Mouse (Mus musculus) myocyte (in vitro differentiated cells): ENCODE measurements at regions not wholly inside any gene's neighbourhood (a gene's known extent, or its start where the extent isn't known, plus 50 kb on each side); places are given as distances from the start of the nearest gene placed in this dataset.

ENCODE experiments used
- H3K27me3 ChIP-seq: one replicate; pipeline ENCODE4 v1.6.1; 2011; ENCODE audit not compliant: control insufficient read depth, insufficient read depth, insufficient read length
- H3K36me3 ChIP-seq: one replicate; pipeline ENCODE4 v1.6.1; 2011; ENCODE audit not compliant: control insufficient read depth, insufficient read depth
- H3K4me2 ChIP-seq: one replicate; pipeline ENCODE4 v1.6.1; 2011; ENCODE audit warnings: low read depth, control low read depth
- H3K4me3 ChIP-seq: one replicate; pipeline ENCODE4 v1.5.1; 2011; ENCODE audit warnings: mild to moderate bottlenecking, control low read depth, moderate library complexity
- H3K79me2 ChIP-seq: one replicate; pipeline ENCODE4 v1.6.1; 2011; ENCODE audit not compliant: control insufficient read depth, insufficient read depth
- H3ac ChIP-seq: one replicate; pipeline ENCODE4 v1.6.1; 2011; ENCODE audit not compliant: control insufficient read depth, insufficient read length
- CEBPB ChIP-seq: IDR thresholded peaks from 2 replicates; pipeline ENCODE4 v1.6.1; 2011; ENCODE audit warnings: mild to moderate bottlenecking, moderate library complexity; ENCODE audit not compliant: poor library complexity, insufficient read depth, severe bottlenecking
- E2F4 ChIP-seq: IDR thresholded peaks from one replicate; pipeline ENCODE4 v1.6.1; 2011; ENCODE audit warnings: mild to moderate bottlenecking, control low read depth, moderate library complexity; ENCODE audit not compliant: insufficient read depth
- MAX ChIP-seq: IDR thresholded peaks from one replicate; pipeline ENCODE4 v1.6.1; 2011; ENCODE audit warnings: low read depth, mild to moderate bottlenecking, control low read depth
- MYOD1 ChIP-seq, 3 experiments: IDR thresholded peaks; one replicate each; pipeline ENCODE4 v1.6.1; 2011; ENCODE audit warnings: control low read depth in 2 of 3, low read depth in 2 of 3, mild to moderate bottlenecking in 2 of 3, moderate library complexity in 1 of 3; ENCODE audit not compliant: insufficient read length in 2 of 3, control insufficient read depth in 1 of 3
- MYOG ChIP-seq, 3 experiments: IDR thresholded peaks; one replicate each; pipeline ENCODE4 v1.6.1; 2011; ENCODE audit warnings: control low read depth in 2 of 3, low read depth in 2 of 3, mild to moderate bottlenecking in 2 of 3; ENCODE audit not compliant: insufficient read length in 2 of 3, control insufficient read depth in 1 of 3, insufficient read depth in 1 of 3
- POLR2A ChIP-seq: IDR thresholded peaks from one replicate; pipeline ENCODE4 v1.6.1; 2011; ENCODE audit warnings: low read depth, mild to moderate bottlenecking, control low read depth, moderate library complexity; ENCODE audit not compliant: insufficient read length
- POLR2AphosphoS2 ChIP-seq: IDR thresholded peaks from one replicate; pipeline ENCODE4 v1.6.1; 2011; ENCODE audit warnings: low read depth, control low read depth; ENCODE audit not compliant: insufficient read length
- REST ChIP-seq: IDR thresholded peaks from one replicate; pipeline ENCODE4 v1.6.1; 2011; ENCODE audit warnings: mild to moderate bottlenecking, control low read depth, moderate library complexity; ENCODE audit not compliant: insufficient read depth, insufficient read length
- SRF ChIP-seq: IDR thresholded peaks from one replicate; pipeline ENCODE4 v1.6.1; 2011; ENCODE audit warnings: low read depth; ENCODE audit not compliant: control insufficient read depth, insufficient read length
- TCF12 ChIP-seq: IDR thresholded peaks from one replicate; pipeline ENCODE4 v1.6.1; 2011; ENCODE audit warnings: mild to moderate bottlenecking, control low read depth; ENCODE audit not compliant: poor library complexity, insufficient read depth, severe bottlenecking
- TCF3 ChIP-seq: IDR thresholded peaks from one replicate; pipeline ENCODE4 v1.6.1; 2011; ENCODE audit warnings: low read depth, control low read depth; ENCODE audit not compliant: insufficient read length
- USF1 ChIP-seq: IDR thresholded peaks from one replicate; pipeline ENCODE4 v1.6.1; 2011; ENCODE audit warnings: low read depth, mild to moderate bottlenecking, control low read depth, moderate library complexity

GRCm38 (mm10) chr4:33659766-33660165 lies 264.6 kb upstream of the Cnr1 start:
- Histone ChIP-seq H3K79me2 (no peaks in the 10 kb centered on the region), H3ac (no peak overlapping the region), H3K27me3 (no peaks in the 10 kb centered on the region), H3K4me3 (no peak overlapping the region), H3K36me3 (no peaks in the 10 kb centered on the region), H3K4me2 (peak overlapping the region; percentile 36)
- no peak for TF ChIP-seq TCF3
- TF ChIP-seq POLR2A, result no peak
- TF ChIP-seq MYOD1 (IDR thresholded peaks at IDR 0.05; ENCODE audit: control insufficient read depth in 1 of 3, insufficient read length in 2 of 3, low read depth in 2 of 3), result no peak
- no peak for TF ChIP-seq CEBPB
- no peak for TF ChIP-seq SRF
- TF ChIP-seq MYOG (IDR thresholded peaks at IDR 0.05; ENCODE audit: control insufficient read depth in 1 of 3, insufficient read depth in 1 of 3, insufficient read length in 2 of 3, low read depth in 2 of 3), result no peak
- no peak for TF ChIP-seq REST
- TF ChIP-seq TCF12, result no peak

- no peaks in the 10 kb centered on the region for H3K36me3 ChIP-seq
- H3K79me2 ChIP-seq, result no peaks in the 10 kb centered on the region
- peak overlapping the region; percentile 36 for H3K4me2 ChIP-seq
- TF ChIP-seq TCF3 (no peak), POLR2AphosphoS2 (no peak), POLR2A (no peak), SRF (no peak), USF1 (no peak), E2F4 (no peak), MYOD1 (IDR thresholded peaks at IDR 0.05; ENCODE audit: control insufficient read depth in 1 of 3, insufficient read length in 2 of 3, low read depth in 2 of 3) (no peak), REST (no peak), MAX (no peak)
- no peaks in the 10 kb centered on the region for H3K27me3 ChIP-seq
- H3K4me3 ChIP-seq, result no peak overlapping the region
- H3ac ChIP-seq, result no peak overlapping the region
These were observed 263.8 kb upstream of the Cnr1 start for GRCm38 (mm10) chr4:33660553-33660952.

GRCm38 (mm10) chr4:33661862-33662261 lies 262.5 kb upstream of the Cnr1 start:
- H3K4me3 ChIP-seq, result no peak overlapping the region
- H3K4me2 ChIP-seq, result no peak overlapping the region
- no peak overlapping the region for H3ac ChIP-seq
- TF ChIP-seq SRF, result no peak
- TF ChIP-seq POLR2A, result no peak
- no peak for TF ChIP-seq MYOG (IDR thresholded peaks at IDR 0.05; ENCODE audit: control insufficient read depth in 1 of 3, insufficient read depth in 1 of 3, insufficient read length in 2 of 3, low read depth in 2 of 3)
- TF ChIP-seq TCF12, result no peak
- TF ChIP-seq REST, result no peak
- no peak for TF ChIP-seq MYOD1 (IDR thresholded peaks at IDR 0.05; ENCODE audit: control insufficient read depth in 1 of 3, insufficient read length in 2 of 3, low read depth in 2 of 3)
- no peak for TF ChIP-seq POLR2AphosphoS2
- TF ChIP-seq USF1, result no peak
- no peak for TF ChIP-seq E2F4
- TF ChIP-seq MAX, result no peak
- no peak for TF ChIP-seq CEBPB
- no peak for TF ChIP-seq TCF3
- no peaks in the 10 kb centered on the region for H3K36me3 ChIP-seq
- H3K79me2 ChIP-seq, result no peaks in the 10 kb centered on the region
- H3K27me3 ChIP-seq, result no peaks in the 10 kb centered on the region

GRCm38 (mm10) chr4:33662965-33663364 lies 261.4 kb upstream of the Cnr1 start:
- H3ac ChIP-seq, result no peak overlapping the region
- TF ChIP-seq POLR2A (no peak), TCF12 (no peak), MAX (no peak), CEBPB (no peak), REST (no peak), E2F4 (no peak), USF1 (no peak), TCF3 (no peak), SRF (no peak), MYOD1 (IDR thresholded peaks at IDR 0.05; ENCODE audit: control insufficient read depth in 1 of 3, insufficient read length in 2 of 3, low read depth in 2 of 3) (no peak), MYOG (IDR thresholded peaks at IDR 0.05; ENCODE audit: control insufficient read depth in 1 of 3, insufficient read depth in 1 of 3, insufficient read length in 2 of 3, low read depth in 2 of 3) (no peak), POLR2AphosphoS2 (no peak)
- H3K36me3 ChIP-seq, result no peaks in the 10 kb centered on the region
- no peaks in the 10 kb centered on the region for H3K27me3 ChIP-seq
- no peak overlapping the region for H3K4me3 ChIP-seq
- H3K4me2 ChIP-seq, result no peak overlapping the region
- no peaks in the 10 kb centered on the region for H3K79me2 ChIP-seq
